Mouse (Mus musculus) layer of hippocampus, adult 9-10 months (tissue): ENCODE measurements around the gene Pde10a.

Experiments
- DNase-seq: peaks from one replicate; pipeline ENCODE4 v3.0.0; 2022; ENCODE audit warnings: low spot score

Gene Pde10a

DNA sequence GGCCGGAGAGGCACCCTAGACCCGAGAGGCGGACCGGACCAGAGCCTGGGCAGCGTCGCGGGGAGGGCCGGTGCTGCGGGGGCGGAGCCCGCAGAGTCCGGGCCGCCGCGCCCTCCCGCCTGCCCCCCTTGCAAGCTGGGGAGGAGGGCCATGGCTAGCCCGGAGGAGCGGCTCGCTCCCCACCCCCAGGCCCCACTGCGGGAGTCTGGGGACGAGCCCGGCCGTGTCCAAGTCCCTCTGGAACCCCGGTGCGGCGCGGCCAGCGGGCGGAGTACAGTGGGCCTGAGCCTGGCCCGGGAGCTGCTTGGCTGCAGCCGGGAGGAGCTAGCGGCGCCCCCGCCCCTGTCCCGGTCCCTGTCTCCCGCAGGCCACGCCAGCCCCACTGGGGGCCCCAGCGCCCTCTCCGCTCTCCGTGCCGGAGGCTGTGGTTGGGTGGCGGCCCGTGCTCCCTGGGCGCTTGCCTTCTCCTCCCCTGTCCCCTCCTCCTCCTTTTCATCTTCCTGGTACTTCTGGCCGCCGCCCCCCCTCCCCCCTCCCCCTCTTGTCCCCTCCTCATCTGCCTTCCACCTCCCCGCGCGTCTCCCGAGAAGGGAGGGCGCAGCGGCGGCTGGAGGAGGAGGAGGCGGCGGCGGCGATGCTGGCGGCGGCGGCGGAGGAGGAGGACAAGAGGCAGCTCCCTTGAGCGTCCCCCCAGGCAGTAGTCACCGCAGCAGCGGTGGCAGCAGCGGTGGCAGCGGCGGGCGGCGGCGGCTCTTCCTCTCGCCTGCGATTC lies 276.1 kb downstream of the Pde10a start:
- no peak for DNase-seq

DNA sequence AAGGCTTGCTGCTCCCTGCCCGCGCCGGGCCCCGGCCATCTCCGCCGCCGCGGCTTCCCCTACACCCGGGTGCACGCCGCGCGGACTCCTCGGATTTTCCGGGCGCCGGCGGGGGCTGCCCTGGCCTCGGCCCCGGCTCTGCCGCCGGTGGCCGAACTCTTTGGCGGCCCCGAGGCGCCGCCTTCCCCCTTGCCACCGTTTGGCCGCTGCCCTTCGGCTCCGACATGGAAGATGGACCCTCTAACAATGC lies 276.6 kb downstream of the Pde10a start:
- no peak for DNase-seq

DNA sequence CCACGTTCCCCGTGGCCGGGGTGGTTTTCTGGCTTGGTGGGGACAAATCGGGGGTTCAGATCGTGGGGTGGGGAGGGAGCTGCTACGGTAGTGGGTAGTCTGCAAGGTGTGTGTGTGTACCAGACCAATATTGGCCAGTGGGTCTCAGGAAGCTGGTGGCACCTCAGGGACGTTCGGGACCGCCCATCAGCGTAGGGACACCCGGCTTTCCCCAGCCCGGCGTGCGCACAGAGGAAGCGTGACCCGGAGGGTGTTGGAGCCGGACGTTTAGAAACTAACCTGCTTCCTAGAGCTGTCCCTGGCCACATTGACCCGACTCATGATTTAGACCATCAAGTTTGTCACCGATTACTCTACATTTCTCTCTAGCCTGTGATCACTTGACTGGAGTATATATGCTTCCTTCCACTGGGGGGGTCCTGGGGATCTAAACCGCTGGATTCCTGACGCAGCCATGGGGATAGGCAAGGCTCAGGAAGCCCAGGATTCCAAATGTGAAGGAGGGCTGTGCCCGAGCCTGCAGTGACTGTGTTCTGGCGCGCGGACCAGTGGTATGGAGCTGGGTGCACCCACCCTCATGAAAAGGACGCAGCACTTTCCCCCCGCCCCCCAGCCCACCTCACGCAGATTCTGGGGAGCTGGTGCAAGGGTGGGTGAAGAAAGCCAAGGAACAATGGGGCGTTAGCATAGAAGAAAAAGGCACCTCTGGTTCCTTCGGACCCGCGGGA lies 277.2 kb downstream of the Pde10a start:
- DNase-seq, result no peak

DNA sequence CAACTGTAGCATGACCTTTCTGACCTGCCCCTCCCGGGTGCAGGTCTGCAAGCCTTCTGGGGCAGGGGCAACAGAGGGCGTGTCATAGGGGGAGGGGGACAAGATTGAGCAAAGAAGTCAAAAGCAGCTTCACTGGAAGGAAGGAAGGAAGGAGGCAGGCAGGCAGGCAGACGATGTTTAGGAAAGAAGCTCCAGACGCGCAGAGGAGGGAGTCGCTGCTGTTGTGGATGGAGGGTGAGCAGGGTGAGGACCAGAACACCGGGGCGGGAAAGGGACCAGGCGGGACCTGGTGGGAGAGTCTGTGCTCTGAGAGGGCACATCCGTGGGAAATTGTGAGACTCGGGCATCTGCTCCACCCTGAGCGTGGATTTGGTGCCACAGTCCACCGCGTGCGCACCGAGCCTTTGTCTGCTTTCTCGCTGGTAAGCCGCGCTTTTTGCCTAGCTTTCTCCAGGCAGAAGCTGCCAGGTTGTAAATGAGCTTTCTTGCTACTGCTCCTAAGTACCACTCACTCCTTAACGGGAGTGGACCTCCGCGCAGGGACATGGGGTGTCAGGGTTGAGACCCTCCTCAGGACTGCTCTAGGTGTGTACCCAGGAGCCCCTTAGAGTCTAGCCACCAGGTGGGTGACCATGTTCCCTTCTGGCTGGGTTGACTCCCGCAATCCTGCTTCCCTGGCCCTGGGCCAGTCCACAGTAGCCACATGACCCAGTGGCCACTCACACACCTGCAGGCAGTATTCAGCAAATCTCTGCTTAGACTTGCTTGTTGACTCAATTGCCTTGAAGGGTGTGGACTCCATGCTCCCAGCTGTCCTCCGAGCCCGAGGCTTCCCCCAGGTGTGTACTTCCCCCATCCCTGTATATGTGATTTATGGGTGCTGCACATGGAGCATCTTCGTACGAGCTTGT lies 278.0 kb downstream of the Pde10a start:
- DNase-seq, result no peak

DNA sequence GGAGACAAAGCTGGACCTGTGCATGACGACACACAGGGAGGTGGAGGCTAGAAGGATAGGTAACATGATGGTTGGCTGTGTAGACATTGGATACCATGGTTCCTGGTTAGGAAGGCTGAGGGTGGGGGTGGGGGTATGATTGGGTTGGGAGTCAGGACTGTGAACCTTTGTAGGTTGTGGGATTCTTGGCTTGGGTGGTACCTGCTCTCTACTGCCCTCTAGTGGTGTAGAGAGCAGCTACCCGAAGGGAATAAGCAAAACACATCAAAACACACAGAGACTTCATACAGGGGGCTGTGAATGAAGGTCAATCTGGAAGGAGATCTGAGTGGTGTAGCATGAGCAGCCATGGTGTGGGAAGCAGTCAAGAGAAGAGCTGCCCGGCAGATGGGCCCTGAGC lies 282.2 kb downstream of the Pde10a start:
- no peak for DNase-seq

DNA sequence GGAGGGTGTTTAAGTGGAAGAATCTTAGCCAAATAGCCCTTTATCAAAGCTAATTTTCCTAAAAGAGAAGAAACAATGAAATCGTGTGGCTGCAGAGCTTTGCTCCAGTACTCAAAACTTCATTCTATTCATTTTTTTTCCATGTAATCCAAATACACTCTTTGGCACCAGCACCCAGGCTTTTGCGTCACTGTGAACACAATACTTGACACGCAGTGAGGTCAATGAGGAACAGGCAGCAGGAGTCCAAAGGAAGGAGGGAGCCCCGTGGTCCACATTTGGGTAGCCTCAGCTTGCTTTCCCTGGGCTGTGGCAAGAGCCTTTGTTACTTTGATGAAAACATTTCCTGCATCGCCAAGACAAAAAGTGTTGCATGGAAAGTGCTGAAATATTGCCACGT lies 284.6 kb downstream of the Pde10a start:
- no peak for DNase-seq

DNA sequence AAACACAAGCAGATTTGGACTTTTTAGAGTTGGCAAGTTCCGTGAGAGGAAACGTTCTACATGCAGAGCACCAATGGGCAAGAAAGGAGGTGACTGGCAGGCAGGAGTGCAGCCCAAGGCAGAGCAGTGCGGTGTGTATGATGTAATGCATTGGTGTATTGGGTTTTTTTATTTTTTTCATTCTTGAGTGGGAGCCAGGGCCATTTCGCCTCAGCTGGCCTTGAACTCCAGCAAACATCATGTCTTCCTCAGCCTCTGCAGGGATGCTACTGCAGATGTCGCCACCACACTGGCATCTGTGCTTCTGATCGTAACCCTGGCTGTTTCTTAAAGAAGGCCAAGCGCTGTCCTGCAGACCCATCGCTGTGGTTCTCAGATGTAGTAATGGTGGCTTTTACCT lies 285.0 kb downstream of the Pde10a start:
- DNase-seq, result no peak

DNA sequence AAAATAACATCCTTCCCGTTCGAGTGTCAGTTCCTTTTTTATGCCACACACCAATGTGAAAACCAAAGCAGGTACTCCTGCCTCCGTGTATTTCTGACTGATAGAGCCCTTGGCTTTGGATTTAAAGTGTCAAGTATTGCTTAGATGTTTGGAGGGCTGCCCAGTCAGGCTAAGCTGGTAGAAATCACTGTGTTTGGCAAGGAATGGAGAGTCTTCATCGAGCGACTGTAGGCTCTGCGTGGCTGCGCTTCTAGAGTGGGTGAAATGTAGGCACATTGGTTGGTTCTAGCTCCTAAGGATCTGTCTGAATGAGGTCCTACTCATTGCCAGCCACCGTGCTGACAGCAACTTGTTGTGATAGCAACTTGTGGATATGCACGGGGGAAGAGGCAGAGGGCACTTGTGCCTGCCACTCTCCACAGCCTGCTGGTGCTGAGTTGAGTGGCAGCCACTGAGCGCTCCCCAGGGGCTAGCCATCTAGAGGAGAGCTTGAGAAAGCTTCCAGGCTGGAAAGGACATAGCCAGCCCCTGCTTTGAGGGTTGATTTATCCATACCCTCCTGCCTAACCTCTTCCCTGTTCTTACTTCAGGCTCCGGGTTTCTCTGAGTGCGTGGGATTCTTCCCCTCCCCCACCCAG lies 287.2 kb downstream of the Pde10a start:
- no peak for DNase-seq

DNA sequence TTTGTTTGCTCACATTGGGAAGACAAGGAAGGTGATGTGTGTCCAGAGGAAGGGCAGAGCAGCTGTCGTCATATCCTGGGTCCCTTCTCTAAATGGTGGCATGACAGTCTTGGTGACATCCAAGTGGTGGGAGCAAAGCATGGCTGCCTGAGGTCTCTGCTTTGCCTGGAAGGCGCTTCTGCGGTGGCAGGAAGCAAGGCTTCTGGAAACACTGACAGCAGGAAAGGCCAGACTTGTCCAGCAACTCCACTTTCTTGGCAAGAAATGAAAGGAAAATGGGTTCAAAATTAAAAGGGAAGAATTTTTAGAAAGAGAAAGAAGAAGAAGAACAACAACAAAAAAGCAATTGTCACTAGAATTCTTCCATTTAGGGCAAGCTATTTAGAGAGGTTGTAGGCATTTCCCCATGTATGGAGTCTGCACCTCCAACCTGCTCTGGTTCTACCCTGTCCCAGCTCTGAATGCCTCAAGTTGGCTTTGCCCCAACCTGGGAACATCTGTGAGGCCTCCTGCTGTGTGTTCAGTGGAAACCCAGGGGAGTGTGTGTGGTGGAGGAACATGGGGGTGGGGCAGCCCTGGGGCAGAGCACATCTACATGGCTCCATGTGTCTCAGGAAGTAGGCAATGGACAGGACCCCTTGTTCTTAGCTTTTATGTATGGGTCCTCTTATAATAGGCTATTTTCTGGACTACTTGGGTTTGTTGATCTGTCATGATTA lies 288.8 kb downstream of the Pde10a start:
- DNase-seq, result no peak

DNA sequence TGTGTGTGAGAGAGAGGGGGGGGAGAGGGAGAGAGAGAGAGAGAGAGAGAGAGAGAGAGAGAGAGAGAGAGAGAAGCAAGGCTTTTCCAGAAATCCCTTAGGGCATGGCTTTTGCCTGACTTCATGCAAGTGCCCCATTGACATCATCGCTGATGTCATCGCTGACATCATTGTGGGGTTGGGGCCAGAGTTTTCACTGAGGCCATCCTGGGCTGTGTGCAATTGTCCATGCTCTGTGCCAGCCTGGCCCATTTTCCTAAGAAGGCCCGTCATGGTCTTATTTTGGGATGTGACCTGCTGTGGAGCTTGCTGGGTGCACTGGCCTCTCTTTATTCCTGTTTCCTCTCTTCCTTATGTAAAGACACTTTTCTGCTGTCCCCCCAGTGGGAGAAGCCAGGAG lies 290.2 kb downstream of the Pde10a start:
- no peak for DNase-seq

DNA sequence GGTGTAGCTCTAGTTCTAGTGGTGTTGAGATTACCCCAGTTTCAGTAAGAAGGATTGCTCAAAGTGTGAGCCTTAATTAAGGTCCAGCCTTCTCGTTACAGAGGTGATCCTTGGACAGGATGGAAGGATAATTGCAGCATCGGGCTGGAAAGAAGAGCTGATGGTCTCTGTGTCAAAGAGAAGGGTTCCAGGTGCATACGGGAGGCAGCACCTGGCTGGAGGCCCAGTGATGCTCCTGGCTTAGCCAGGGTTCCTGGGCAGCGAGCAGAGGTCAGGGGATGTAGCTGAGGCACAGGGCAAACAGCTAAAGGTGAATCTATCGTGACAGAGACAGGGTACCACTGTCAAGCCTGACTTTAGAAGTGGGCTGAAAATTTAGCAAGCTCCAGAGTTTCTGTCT lies 290.7 kb downstream of the Pde10a start:
- no peak for DNase-seq

DNA sequence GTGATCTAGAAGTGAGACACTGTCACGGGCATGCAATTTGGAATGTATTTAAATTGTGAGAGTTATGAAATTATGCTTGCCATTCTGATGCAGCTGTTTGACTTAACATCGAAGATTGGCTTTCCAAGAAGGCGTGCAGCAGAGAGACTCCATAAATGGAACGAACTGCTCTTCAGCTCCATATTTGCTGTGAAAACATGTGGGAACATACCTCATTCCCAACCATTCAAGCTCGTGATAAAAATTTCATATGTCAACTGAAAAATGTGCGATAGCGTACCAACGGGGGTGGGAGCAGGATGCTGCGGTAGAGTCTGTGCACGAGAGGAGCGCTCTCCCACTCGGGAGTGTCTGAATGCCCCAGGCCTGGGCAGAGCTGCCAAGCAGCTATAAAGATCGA lies 293.5 kb downstream of the Pde10a start:
- DNase-seq, result no peak

DNA sequence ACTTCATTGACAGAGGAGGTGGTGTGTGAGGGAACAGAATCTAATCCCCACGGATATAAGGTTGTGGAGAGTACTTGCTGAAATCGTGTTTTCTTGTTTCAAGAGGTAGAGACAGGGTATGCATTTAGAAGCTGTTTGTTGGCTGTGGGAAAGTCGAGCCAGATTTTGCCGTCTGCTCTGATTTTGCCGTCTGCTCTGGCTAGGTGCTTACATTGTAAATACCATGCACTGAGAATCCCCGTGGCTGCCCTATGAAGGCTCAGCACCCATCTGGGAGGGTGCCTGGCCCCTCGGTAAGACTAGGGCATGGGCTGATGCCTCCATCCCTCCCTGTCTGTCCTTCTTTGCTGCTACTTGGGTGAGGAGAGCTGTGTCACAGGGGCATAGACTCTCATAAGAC lies 298.4 kb downstream of the Pde10a start:
- DNase-seq, result no peak

DNA sequence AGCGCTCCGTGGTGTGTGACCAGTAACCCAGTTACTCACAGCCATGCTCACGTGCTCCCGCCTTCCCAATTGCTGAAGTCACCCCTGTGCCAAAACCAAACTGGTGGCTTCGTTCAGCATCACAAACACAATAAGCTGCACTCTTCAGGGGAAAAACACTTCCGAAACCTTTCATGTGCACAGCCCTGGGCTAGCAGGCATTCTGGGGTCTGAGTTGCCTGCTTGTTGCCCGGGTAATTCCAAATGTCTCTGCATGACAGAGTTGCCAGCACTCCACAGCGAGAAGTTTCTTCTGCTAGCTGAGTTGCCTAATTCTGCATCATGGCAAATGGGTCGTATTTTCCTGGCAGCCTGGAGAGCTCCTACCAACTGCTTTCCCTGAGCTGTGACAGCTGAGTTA lies 302.0 kb downstream of the Pde10a start:
- no peak for DNase-seq

DNA sequence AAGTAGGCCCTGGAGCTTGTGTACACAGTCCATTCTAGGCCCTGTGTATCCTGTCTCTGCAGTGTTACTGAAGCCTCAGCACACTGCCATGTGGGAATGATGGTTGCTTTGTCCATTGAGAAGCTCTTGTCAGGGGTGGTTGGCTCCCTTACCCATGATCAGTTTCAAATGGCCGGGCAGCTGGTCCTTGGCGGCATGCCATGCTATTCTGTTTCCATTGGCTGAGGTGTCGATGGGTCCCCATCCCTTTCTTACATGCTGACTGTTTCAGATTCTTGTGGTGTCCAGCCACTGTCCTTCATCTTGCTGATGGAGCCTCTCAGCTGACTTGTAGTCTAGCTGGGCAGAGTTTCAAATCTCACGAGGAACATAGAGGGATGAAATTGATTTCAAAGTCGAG lies 305.8 kb downstream of the Pde10a start:
- no peak for DNase-seq

DNA sequence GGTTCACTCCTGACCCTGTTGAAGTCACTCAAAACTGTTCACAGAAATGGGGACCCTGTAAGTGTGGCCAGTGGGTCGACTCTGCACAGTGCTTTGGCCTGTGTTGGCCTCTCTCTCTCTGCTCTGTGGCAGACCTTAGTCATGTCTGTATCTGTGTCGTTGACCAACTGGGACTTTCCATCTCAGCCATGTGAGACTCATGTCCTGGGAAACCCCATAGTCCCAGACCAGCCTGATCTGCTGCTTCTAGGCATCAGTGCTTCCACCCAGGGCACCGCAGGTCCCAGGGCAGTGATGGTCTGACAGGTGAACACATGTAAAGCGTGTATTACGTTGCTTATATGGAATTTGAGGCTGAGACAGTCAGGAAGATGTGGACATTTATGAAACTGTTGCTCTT lies 311.1 kb downstream of the Pde10a start:
- no peak for DNase-seq

DNA sequence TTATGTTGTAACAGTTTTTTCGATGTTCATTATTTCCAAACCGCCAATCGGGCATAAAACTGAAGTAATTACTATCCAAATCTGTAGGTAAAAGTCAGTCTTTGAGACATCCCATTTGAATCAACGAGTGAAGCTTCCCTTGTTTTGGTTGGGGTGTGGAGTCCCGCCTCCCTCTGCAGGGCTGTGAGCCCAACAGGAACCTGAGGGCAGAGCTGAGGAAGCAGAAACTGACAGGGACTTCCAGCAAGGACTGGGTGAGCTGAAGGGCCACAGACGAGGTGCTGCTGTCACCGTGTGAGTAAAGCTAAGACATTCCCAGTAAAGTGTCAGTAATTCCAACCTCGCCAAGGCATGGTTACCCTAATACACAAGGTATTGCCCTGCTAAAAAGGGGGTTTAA lies 313.1 kb downstream of the Pde10a start:
- no peak for DNase-seq

DNA sequence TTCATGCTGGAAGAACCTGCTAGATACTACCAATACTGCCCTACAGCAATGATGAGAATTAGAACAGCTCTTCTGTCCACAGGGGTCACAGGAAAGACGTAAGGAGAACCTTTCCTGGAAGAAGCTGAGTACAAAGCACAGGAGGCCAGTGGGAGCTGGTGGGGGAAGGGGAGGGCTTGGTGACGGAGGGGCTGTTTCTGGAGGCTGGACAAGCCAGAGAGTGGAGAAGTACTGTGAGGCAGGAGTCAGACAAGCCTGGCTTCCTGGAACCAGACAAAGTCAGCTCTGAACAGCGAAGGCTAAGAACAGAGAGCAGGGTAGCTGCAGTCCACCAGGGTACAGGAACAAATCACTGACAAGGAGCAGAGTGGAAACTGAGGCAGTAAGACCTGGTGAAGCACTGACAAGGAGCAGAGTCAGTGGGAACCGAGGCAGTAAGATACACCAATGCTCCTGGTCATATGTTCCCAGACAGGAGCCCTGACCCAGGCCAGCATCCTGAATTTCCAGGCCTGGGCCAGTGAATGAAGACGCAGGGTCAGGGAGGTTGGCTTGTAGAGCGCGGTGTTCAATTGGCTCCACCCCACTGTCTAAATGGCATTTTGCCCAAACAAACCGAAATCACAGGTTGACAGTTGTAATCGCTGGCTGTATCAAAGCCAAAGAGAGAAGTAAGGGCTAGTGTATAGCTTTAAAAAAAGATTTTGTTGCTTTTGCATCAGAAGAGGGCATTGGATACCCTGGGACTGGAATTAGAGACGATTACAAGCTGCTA lies 314.3 kb downstream of the Pde10a start:
- no peak for DNase-seq

DNA sequence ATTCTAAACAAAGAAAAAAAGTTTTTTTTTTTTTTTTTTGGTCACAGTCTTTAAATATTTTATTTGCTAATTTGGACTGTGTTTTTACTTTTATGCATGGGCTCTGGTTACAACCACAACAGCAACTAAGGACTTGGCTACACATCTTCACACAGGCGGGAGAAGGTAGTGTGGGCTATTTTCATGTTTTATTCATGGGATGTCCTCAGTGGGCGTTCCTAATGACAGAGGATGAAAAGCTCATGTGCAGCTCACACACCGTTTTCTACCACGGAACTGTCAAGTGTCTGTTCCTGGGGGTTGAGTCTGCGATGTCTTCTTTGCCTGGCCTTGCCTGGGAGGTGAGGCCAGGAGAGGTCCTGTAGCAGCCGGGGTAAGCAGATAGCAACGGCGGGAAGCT lies 315.9 kb downstream of the Pde10a start:
- no peak for DNase-seq

DNA sequence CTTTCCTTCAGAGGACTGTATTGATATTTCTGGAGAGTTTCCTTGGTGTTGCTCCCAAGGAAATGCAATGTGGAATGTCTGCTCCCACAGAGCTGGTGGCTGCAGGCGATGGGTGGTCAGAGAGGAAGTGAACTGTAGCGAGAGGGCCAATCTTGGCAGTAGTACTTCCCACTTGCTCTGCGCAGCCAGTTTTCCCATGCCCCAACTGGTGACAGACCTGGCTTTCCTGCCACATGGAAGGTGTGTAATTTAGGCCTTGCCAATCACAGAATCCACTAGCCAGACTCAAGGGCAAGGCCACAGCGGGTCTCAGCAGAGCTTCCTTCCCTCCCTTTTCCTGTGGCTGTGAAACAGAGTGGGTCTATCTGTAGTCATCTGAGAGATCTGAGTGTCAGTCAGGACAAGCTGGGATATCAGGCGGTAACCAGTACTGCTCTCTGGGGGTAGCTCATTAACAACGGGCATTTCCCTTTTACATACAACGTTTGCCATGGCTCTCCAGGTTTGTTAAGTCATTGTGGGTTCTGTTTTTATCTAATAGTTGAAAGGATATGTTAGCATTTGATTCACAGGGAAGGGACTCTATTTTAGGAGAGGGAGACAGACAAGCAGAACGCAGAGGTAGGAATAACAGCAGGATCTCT lies 316.8 kb downstream of the Pde10a start:
- DNase-seq, result no peak

DNA sequence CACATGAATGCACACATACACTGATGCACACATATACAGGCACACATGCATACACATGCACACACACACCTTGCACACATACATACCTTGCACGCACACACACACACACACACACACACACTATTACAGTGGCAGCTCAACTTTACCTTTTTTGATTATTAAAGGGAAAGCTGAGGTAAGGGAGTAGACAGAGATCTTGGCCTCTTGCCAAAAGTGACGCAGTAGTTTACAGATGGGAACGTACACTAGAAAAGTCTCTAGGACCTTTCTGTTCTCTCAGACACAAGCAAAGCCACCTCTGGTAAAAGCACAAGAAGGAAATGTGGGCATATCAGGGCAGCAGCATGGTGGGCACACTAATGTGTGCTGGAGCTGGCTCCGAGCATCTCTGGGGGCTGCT lies 317.5 kb downstream of the Pde10a start:
- DNase-seq, result no peak
